Mouse (Mus musculus): ENCODE data around the gene Rfx5.

The Rfx5 gene

DNA sequence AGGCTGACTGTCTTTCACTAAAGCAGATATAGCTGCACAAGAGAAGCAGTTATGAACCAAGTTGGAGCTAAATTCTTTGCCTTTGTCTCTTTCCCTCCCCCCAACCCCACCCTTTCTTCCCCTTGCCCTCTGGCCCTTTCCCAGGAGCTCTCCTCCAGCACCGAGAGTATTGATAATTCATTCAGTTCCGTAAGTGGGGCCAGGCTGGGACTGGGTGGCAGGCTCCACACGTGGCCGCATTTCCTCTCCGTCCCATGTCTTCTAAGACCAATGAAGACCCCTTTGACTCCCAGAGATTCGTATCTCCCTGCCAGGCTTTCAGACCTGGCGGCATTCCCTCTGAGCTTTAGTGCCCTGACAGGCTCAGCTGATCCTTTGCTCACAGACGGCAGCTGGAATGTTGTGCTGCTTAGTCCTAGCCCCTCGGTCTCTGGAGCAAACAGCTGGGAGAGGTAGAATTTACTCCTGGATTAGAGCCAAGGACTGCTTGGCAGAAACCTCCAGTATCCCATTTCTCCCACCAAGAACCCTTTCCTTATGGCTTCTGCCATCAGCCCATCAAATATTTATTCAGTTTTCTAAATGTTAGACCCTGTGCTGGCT lies 35.4 kb downstream of the Rfx5 start:
- no peak for DNase-seq (ENCODE audit: low read depth in 1 of 2, low spot score in 2 of 2)

DNA sequence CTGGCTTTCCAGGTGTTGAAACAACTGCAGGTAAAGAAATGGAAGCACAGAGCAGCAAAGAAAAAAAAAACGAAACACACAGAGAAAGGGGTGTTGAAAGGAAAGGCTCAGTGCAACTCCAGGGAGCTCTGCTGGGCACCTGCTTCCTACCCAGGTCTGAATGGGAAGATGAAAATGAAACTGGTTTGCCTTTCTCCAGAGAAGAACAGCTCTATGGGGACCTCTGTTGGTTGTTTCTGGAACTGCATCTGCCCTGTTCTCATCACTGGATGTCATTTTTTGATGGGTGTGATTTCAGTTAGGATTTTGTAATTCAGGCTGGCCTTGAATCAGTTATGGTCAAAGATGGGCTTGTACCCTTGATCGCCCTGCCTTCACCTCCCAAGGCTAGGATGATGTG lies 43.1 kb downstream of the Rfx5 start:
- DNase-seq (ENCODE audit: low read depth in 1 of 2, low spot score in 2 of 2), result peak; percentile 67 to 77

DNA sequence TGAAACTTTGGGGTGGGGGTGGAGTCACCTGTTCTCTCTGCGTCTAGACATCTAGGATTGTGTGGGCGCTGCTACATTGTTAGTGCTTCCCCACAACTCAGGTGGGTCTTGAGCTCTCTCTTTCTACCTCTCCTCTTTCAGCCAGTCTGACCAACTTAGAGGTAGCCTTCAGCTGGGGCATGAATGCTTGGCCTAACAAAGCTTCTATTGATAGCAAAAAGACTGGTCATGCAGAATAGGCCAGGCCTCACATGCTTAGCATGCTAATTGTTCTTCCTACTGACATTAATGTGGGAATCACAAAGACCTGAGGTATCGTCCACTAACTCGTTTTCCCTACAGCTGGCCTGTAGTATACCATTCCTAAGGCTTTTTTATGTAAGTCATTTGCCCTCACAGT lies 48.7 kb downstream of the Rfx5 start:
- DNase-seq (ENCODE audit: low read depth in 1 of 2, low spot score in 2 of 2), result no peak

DNA sequence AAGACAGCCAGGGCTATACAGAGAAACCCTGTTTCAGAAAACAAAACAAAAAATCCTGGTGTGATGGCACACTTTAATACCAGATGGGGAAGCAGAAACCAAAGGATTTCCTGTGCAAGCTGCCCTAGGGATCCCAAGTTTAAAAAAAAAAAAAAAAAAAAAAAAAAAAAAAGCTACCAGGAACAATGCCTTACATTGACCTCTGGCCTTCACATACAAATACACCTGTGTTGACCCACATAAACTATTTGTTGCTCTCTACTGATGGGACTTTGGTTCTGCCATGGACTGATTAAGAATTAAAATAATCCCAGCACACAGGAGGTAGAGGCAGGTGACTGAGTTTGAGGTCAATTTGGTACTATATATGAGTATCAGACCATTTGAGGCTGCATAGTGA lies 49.4 kb downstream of the Rfx5 start:
- DNase-seq (ENCODE audit: low read depth in 1 of 2, low spot score in 2 of 2), result no peak

DNA sequence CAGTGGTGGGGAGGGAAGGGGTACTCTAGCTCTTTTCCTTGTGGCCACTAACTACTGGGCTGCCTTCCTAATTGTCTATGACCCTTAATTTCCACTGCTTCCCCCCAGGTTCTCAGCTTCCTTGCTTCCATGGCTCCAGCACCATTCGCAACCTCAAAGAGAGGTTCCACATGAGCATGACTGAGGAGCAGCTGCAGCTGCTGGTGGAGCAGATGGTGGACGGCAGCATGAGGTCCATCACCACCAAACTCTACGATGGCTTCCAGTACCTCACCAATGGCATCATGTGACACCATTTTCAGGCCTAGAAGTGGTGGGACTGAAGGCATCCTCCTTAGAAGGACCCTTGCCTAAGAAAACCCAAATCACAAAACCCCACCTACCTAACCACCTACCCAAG lies 51.8 kb downstream of the Rfx5 start:
- DNase-seq (ENCODE audit: low read depth in 1 of 2, low spot score in 2 of 2), result no peak

DNA sequence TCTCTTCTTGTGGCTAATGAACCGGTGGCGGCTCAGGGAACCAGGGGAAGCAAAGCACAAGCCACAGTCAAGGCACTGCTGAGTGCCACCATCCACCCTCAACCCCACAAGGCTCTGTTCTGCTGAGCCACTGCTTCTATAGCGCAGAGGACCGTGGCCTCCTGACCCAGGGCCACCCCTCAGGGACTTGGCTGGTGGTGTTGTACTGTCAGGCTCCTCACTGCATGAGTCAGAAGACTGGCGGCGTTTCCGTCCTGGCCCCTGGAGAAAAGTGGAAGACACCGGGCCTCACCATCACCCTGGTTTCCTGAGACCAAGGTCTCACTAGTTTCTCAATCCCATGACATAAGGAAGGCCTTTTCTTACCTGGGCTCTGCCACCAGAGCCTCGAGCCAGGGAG lies 53.8 kb downstream of the Rfx5 start:
- no peak for DNase-seq (ENCODE audit: low read depth in 1 of 2, low spot score in 2 of 2)

DNA sequence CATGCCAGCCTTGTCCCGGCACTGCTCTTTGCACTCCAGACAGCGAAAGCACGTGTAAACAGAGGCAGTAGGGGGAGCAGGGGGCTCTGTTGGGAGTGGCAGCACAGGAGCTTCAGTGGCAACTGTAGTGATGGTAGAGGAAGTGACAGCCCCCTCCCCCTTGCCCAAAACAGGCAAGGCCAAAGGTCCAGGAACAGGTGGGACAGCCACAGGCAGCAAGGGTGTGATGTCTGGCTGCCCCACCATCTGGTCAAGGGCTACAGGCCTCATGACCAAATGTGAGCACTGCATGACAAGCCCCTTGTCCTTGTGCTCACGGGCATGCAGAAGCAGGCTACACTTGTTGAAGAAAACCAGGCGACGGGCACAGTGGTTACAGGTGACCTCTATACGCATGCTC lies 56.5 kb downstream of the Rfx5 start:
- DNase-seq (ENCODE audit: low read depth in 1 of 2, low spot score in 2 of 2), result no peak
